Mouse (Mus musculus): ENCODE results near the gene Smtnl2.

DNA sequence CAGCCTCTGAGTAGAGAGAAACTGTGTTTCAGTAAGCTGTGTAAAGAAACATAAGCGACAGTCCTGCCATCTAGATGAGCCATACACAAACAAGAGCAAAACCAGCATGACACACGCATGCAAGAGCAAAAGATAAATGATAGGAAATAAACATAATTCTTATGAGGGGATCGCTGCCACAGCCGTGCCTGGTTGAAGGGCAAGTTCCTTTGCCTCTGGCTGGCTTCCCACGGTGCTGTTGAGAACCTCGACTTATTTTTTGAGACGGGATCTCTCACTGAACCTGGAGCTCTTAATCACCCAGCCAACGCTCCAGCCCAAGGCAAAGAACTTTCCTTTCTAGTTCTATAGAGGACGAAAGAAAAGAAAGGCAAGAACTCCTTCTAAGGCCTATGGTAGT is 45.4 kb downstream of the Smtnl2 start:
- TF ChIP-seq CTCF (IDR thresholded peaks at IDR 0.05) = no peak
- no peak for TF ChIP-seq POLR2A (IDR thresholded peaks at IDR 0.05; ENCODE audit: insufficient read depth, low read depth, low read length)
- no peak for TF ChIP-seq EP300 (IDR thresholded peaks at IDR 0.05; ENCODE audit: insufficient read depth, low read depth, low read length)

Measured in heart, adult 2 months (tissue).